Mouse (Mus musculus): ENCODE data around the gene Chrm3. TPM values are rescaled to one million over a fixed set of nuclear protein-coding genes. Genes with fewer than 3 reads are reported as not detected.

Chrm3 gene
- polyA plus RNA-seq, 1 experiment from 2014 or later: 0.20 TPM

DNA sequence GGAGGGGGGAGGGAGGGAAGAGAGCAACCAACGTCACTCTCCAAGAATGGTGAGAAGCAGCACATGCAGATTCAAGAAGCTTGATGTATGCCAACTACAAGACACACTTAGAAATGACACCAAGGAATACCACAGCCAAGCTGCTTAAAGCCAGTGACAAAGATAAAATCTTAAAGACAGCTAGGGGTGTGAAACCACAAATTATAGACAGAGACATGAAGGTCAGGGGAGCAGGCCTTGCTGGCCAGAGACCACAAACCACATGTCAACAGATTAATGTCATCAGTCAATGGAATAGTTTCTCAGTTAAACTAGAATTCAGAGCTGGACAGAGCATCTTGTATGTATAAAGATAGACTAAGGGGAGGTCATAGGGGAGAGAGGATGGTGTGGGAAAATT lies 341.4 kb downstream of the Chrm3 start:
- H3K9ac ChIP-seq: no peak overlapping the region
- no peak overlapping the region for H3K27ac ChIP-seq
- H3K27me3 ChIP-seq (replicated peaks): no peaks in the 10 kb centered on the region
- H3K4me1 ChIP-seq: no peaks in the 10 kb centered on the region
- no peak overlapping the region for H3K4me2 ChIP-seq
- H3K36me3 ChIP-seq: no peaks in the 10 kb centered on the region
- no peak overlapping the region for H3K4me3 ChIP-seq
- ATAC-seq: no peak
- H3K9me3 ChIP-seq (replicated peaks): no peaks in the 10 kb centered on the region
- 17% methylated on average over 1 of the region's 1 CpGs for WGBS (ENCODE audit: insufficient replicate concordance)

DNA sequence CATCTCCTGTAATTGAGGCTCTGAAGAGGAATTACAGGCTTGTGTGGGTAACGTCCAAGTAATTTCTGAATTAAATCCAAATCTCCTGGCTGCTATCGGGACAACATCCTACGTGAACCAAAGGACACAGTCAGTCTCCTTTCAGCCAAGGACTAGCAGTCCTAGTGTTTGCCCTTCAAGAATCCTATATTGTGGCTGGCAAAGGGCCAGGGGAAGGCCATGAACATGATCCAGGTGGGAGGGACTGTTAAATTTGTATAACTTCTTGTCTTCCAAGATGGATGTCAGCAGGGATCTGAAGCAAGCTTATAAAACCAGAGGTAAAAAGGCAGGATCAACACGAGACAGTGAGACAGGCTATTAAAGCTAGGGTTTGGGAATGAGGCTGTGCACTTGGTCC lies 357.7 kb downstream of the Chrm3 start:
- WGBS (ENCODE audit: insufficient replicate concordance): 61% methylated on average over 4 of the region's 4 CpGs
- Histone ChIP-seq H3K4me2 (no peak overlapping the region), H3K9me3 (replicated peaks) (no peaks in the 10 kb centered on the region), H3K4me1 (no peaks in the 10 kb centered on the region), H3K9ac (no peak overlapping the region), H3K27me3 (replicated peaks) (no peaks in the 10 kb centered on the region), H3K27ac (no peak overlapping the region), H3K36me3 (no peaks in the 10 kb centered on the region), H3K4me3 (no peak overlapping the region)
- ATAC-seq: no peak

DNA sequence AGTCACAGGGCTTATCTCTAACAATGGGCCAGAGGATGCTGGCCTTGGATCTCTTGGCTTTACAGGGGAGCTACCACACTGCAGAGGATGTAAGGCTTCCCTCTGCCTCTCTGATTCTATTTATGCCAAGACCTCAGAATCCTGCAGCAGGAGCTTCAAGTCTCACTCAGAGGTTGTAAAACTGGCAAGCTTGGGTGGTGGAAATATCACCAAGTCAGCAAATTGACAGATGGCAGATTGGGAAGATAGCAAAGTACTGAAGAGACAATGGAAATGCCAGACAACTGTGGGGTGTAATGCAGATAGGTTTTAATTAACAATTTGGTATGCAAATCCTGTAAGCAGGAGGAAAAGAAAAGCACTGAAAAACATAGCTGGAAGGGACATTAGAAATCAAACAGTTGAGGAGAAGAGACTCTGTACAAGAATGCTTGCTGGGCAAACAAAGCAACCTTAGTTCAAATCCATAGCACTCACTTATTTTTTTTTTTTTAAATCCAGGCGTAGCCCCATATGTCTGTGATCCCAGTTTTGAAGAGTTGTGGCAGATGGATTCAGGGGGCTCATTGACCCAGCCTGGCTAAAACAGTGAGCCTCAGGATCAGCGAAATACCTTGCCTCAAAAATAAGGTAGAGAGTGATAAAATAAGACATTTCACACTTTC lies 362.9 kb downstream of the Chrm3 start:
- Histone ChIP-seq H3K27me3 (replicated peaks) (no peaks in the 10 kb centered on the region), H3K27ac (no peak overlapping the region), H3K36me3 (no peaks in the 10 kb centered on the region), H3K4me2 (no peak overlapping the region), H3K9me3 (replicated peaks) (no peaks in the 10 kb centered on the region), H3K4me1 (no peaks in the 10 kb centered on the region), H3K9ac (no peak overlapping the region), H3K4me3 (no peak overlapping the region)
- 60% methylated on average over 2 of the region's 2 CpGs for WGBS (ENCODE audit: insufficient replicate concordance)
- no peak for ATAC-seq

DNA sequence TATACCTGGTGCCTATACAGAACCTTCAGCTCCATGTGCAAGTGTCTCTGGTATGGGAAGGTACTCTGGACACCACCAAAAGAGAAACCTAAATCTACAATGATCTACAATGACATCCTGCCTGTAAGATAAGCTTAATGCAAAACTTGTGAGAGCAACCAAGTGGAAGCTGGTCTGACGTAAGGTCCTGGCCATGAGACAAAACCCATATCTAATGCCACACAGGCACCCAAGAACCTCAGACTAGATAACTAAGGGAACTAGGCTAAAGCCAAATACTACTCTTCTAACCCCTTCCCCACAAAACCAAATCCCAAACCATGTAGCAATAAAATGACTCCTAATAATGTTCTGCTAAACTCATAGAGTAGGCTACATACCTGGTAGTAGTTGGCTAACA lies 364.8 kb downstream of the Chrm3 start:
- Histone ChIP-seq H3K9me3 (replicated peaks) (no peaks in the 10 kb centered on the region), H3K4me1 (no peaks in the 10 kb centered on the region), H3K4me2 (no peak overlapping the region), H3K9ac (no peak overlapping the region), H3K27me3 (replicated peaks) (no peaks in the 10 kb centered on the region), H3K4me3 (no peak overlapping the region), H3K36me3 (no peaks in the 10 kb centered on the region), H3K27ac (no peak overlapping the region)
- 44% methylated on average over 1 of the region's 1 CpGs for WGBS (ENCODE audit: insufficient replicate concordance)
- ATAC-seq: no peak

DNA sequence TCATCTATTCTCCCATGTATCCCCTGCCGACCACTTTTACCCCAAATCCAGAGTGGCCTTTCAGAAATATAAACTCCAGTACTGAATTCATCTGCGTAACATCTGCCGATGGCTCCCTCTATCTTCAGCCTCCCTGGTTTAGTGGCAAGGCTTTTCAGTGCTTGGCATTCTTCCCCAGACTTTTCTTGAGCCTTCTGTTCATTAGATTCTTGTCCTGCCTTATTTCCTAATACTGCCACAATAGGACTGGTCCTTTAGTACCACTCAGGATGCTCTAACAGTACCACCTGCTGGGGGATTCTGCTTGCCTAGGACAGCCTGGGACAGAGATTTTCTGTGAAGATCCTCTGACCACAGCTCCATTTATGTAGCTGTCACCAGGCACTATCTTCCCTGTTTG lies 367.1 kb downstream of the Chrm3 start:
- ATAC-seq: no peak
- no peaks in the 10 kb centered on the region for H3K9me3 ChIP-seq (replicated peaks)
- H3K4me3 ChIP-seq: no peak overlapping the region
- H3K4me1 ChIP-seq: no peaks in the 10 kb centered on the region
- H3K27me3 ChIP-seq (replicated peaks): no peaks in the 10 kb centered on the region
- H3K4me2 ChIP-seq: no peak overlapping the region
- no peak overlapping the region for H3K27ac ChIP-seq
- WGBS (ENCODE audit: insufficient replicate concordance): 73% methylated on average over 3 of the region's 3 CpGs
- H3K36me3 ChIP-seq: no peaks in the 10 kb centered on the region
- no peak overlapping the region for H3K9ac ChIP-seq

DNA sequence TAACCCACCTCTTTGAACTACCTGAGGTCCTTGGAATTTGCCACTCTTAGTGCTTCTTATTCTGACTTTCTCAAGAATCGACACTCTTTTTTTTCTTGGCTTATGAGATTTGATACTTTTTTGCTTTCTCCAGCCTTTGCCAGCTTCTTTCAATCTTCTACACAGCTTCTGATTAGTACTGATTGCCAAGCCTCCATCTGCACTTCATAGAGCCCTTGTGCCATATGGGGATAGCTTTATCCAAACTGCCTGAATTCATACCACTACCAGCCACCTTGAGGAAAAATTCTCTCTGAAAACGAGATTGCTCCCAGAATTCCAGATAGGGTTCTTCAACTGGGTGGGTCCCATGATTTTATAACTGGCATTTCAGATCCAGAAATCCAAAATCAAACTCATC lies 368.0 kb downstream of the Chrm3 start:
- no peak overlapping the region for H3K4me2 ChIP-seq
- 57% methylated on average over 2 of the region's 2 CpGs for WGBS (ENCODE audit: insufficient replicate concordance)

DNA sequence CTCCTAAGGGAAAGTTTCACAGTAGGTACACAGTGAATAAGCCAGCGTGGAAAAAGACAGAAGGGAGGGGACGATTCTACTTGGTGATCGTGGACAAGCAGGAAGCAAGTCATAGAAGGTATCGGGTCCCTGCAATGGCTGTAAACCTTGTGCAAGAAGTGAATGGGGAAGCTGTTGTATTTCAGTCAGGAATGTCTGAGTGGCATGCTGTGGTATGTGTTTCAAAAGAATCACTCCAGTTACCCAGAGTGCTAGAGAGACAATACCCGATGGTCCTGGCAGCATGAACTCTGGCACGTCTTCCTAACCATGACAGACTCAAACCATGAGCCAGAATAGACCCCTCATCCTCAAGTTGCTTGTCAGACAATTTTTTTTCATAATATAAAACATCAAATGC lies 375.0 kb downstream of the Chrm3 start:
- Histone ChIP-seq H3K9ac (no peak overlapping the region), H3K4me3 (no peak overlapping the region), H3K36me3 (no peaks in the 10 kb centered on the region), H3K4me2 (no peak overlapping the region), H3K4me1 (no peaks in the 10 kb centered on the region), H3K27me3 (replicated peaks) (no peaks in the 10 kb centered on the region), H3K27ac (no peak overlapping the region), H3K9me3 (replicated peaks) (no peaks in the 10 kb centered on the region)
- no peak for ATAC-seq
- 45% methylated on average over 6 of the region's 6 CpGs for WGBS (ENCODE audit: insufficient replicate concordance)

More for the DNA sequence above, 368.0 kb downstream of the Chrm3 start:
- no peaks in the 10 kb centered on the region for H3K36me3 ChIP-seq
- no peaks in the 10 kb centered on the region for H3K27me3 ChIP-seq (replicated peaks)
- no peak overlapping the region for H3K27ac ChIP-seq
- no peaks in the 10 kb centered on the region for H3K4me1 ChIP-seq
- ATAC-seq: no peak
- no peak overlapping the region for H3K9ac ChIP-seq
- no peaks in the 10 kb centered on the region for H3K9me3 ChIP-seq (replicated peaks)
- no peak overlapping the region for H3K4me3 ChIP-seq

DNA sequence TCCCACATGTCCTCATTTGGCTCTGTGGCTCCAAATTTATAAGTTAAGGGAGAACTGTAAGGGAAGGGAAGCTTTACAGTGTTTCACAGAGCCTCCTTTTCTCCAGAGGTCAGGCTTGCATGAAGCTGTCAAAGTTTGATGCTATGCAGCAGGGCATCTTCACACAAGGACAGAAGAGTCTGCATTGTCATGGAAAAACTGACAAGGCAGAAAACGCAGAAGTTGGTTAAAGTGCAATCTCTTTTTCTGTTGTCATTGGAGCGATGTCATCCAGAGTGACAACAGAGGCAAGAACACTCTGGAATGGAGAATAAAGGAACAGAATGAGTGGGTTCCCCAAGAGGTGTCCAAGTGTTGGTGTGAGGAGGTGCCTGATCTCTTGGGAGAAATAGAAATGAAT lies 377.4 kb downstream of the Chrm3 start:
- Histone ChIP-seq H3K4me2 (no peak overlapping the region), H3K27ac (no peak overlapping the region), H3K4me1 (no peaks in the 10 kb centered on the region), H3K27me3 (replicated peaks) (no peaks in the 10 kb centered on the region), H3K4me3 (no peak overlapping the region), H3K36me3 (no peaks in the 10 kb centered on the region), H3K9me3 (replicated peaks) (no peaks in the 10 kb centered on the region), H3K9ac (no peak overlapping the region)
- 63% methylated on average over 2 of the region's 2 CpGs for WGBS (ENCODE audit: insufficient replicate concordance)
- no peak for ATAC-seq

DNA sequence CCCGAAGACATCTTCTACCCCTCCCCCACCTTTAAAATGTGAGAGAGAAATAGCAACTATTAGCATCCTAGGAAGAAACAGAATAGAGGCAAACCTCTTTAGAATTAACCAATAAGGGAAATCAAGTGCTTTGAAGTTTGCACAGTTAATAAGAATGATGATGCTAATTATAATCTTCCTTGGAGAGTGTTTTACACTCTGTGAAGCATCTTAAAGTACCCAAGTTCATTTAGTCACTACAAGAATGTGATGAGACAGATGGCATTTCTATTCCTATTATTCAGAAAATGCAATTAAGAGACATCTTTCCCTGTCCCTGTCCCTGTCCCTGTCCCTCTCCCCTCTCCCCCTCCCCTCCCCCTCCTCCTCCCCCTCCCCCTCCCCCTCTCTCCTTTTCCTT lies 382.9 kb downstream of the Chrm3 start:
- H3K36me3 ChIP-seq: no peaks in the 10 kb centered on the region
- H3K4me3 ChIP-seq: no peak overlapping the region
- H3K4me1 ChIP-seq: no peaks in the 10 kb centered on the region
- H3K9ac ChIP-seq: no peak overlapping the region
- H3K4me2 ChIP-seq: no peak overlapping the region
- H3K27me3 ChIP-seq (replicated peaks): no peaks in the 10 kb centered on the region
- WGBS (ENCODE audit: insufficient replicate concordance): 69% methylated on average over 1 of the region's 1 CpGs
- no peak overlapping the region for H3K27ac ChIP-seq
- no peaks in the 10 kb centered on the region for H3K9me3 ChIP-seq (replicated peaks)
- no peak for ATAC-seq

DNA sequence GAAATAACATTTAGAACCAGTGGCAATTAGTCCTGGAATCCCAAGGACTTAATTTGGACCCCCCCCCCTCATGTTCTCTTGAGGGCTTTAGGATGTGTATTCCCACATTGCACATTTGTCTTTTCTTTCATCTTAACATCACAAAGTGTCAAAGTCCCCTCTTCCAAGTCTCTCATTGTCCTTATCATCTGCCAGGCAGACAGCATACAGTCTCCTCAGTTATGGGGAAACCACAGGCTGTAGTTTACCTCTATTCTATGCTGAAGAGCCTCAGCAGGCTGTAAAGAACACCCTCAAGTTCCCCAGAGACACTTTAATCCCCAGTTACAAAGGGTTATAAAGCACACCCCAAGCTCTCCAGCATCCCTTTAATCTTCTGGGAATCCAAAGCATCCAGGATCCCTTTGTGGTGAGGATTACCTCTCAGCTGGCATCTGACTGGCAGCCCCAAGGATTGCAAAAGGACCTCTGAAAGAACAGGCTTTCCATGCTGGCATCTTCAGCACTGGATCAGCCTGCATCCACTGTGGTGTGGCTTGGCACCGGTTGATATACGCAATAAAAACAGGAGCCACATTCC lies 386.8 kb downstream of the Chrm3 start:
- Histone ChIP-seq H3K9ac (no peak overlapping the region), H3K4me1 (no peaks in the 10 kb centered on the region), H3K4me2 (no peak overlapping the region), H3K9me3 (replicated peaks) (no peaks in the 10 kb centered on the region), H3K27me3 (replicated peaks) (no peaks in the 10 kb centered on the region), H3K36me3 (no peaks in the 10 kb centered on the region), H3K27ac (no peak overlapping the region), H3K4me3 (no peak overlapping the region)
- 74% methylated on average over 2 of the region's 2 CpGs for WGBS (ENCODE audit: insufficient replicate concordance)
- no peak for ATAC-seq

DNA sequence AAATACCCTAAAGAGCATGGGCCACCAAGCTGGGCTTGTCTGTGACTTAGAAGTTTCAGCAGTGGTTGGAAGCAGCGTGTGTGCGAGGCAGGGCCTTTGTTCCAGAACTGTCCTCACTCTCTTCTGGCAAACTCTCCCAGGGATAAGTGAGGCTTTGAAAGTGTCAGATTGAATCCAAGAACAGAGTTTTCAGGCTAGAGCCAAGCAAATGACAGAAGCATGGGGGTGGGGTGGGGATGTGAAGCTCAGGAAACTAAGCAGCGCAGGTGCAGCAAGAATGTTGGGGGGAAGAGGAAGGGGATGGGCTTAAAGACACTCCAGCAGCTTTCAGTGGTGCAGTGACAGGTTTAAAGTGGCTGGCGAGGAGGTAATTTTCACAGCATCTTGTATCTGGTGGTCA lies 388.8 kb downstream of the Chrm3 start:
- Histone ChIP-seq H3K4me2 (no peak overlapping the region), H3K4me3 (no peak overlapping the region), H3K27ac (no peak overlapping the region), H3K9me3 (replicated peaks) (no peaks in the 10 kb centered on the region), H3K36me3 (no peaks in the 10 kb centered on the region), H3K9ac (no peak overlapping the region), H3K4me1 (no peaks in the 10 kb centered on the region), H3K27me3 (replicated peaks) (no peaks in the 10 kb centered on the region)
- WGBS (ENCODE audit: insufficient replicate concordance): 54% methylated on average over 4 of the region's 4 CpGs
- no peak for ATAC-seq

DNA sequence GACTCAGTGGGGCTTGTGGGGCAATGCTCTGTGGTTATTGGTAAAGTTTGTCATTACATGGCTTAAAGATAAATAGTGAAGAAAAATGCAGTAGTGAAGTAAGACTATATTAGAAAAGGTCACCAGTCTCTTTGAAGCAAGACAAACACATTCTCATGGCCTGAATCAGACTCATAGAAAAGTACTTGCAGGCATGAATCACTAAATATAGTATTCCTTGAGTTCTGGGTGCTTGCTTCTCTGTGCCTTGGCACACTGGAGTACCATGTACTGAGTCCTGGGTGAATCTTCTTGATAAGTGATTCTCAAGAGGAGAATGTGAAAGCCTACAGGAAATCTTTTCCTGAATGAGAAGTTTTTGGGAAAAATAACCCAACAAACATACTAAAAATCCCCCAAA lies 408.0 kb downstream of the Chrm3 start:
- ATAC-seq: no peak
- H3K4me1 ChIP-seq: no peaks in the 10 kb centered on the region
- H3K4me3 ChIP-seq: no peak overlapping the region

DNA sequence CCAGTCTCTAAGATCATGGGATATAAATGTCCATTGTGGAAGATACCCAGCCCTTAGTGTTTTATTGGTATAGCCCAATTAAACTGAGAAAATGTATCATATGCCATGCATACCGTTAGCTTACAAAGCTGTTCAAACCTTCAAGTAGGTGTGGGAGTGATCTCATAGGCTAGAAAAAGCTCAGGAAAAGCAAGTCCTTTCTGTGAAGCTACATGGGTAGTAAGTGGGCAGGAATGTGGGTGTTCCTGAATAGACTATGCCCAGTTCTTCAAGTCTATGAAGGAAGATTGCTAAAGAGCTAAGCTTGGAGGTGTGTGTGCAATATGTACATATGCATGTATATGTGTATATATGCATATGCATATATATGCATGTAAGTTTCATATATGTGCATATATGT lies 409.3 kb downstream of the Chrm3 start:
- H3K36me3 ChIP-seq: no peaks in the 10 kb centered on the region
- H3K4me1 ChIP-seq: no peaks in the 10 kb centered on the region
- no peak overlapping the region for H3K9ac ChIP-seq
- no peak for ATAC-seq
- no peak overlapping the region for H3K4me3 ChIP-seq
- H3K27me3 ChIP-seq (replicated peaks): no peaks in the 10 kb centered on the region
- no peak overlapping the region for H3K27ac ChIP-seq
- no peaks in the 10 kb centered on the region for H3K9me3 ChIP-seq (replicated peaks)
- WGBS (ENCODE audit: insufficient replicate concordance): 72% methylated on average over 1 of the region's 1 CpGs
- no peak overlapping the region for H3K4me2 ChIP-seq

More for the DNA sequence above, 408.0 kb downstream of the Chrm3 start:
- Histone ChIP-seq H3K9me3 (replicated peaks) (no peaks in the 10 kb centered on the region), H3K27me3 (replicated peaks) (no peaks in the 10 kb centered on the region), H3K27ac (no peak overlapping the region), H3K4me2 (no peak overlapping the region), H3K9ac (no peak overlapping the region), H3K36me3 (no peaks in the 10 kb centered on the region)

Measured in liver, embryonic 12.5 days (tissue).